Mouse (Mus musculus) heart, postnatal 0 days (tissue): ENCODE results near the gene Eps8l1.

Experiments used
- CTCF ChIP-seq: IDR thresholded peaks from 2 replicates; pipeline ENCODE4 v1.5.1; 2016; ENCODE audit warnings: antibody characterized with exemption, control low read depth, low read depth
- EP300 ChIP-seq: IDR thresholded peaks from 2 replicates; pipeline ENCODE4 v1.6.1; 2016; ENCODE audit warnings: antibody characterized with exemption, low read depth

DNA sequence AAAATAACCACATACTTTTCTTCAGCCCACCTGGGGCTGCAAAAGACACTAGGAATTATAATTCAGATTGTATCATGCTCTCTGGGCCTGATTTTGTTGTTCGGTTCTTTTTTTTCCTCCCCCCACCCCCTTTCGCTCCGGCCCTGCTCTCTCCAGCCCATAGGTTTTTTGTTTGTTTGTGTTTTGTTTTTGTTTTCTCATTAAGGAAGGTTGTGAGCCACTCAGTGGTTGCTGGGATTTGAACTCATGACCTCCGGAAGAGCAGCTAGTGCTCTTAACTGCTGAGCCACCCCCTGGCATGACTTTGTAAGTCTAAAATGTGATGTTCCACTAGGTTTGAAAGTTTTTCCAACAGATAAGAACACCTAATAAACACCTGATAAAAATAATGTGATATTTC is 42.6 kb downstream of the Eps8l1 start:
- TF ChIP-seq CTCF (no peak), EP300 (no peak)
